19 mouse cellular contexts compared by ENCODE assay signal in genomic region chr17:88458079-88458478, GRCm38 (mm10). TPM values are rescaled to one million over a fixed set of nuclear protein-coding genes. Genes with fewer than 3 reads are reported as not detected.
DNase-seq lines count a peak whose midpoint lies in the region; ATAC-seq and TF ChIP-seq lines count a peak whose summit lies in the region.
"Had no signal": no experiment of that assay in that cellular context is flagged by ENCODE, and none has a peak within 500 bp of the region (broad histone marks: within the 10 kb centered on the region; RNA-seq: fewer than 3 reads in every experiment).

No protein-coding gene starts in this region.

- intact Hi-C loops in gastrocnemius, postnatal 14 days (cut with DNase I; ENCODE audit: low total_unique reads): no loop called here

- peak; percentile 58 for DNase-seq in adrenal gland, adult 2 months
- DNase-seq in adrenal gland, postnatal 4 days (ENCODE audit: low spot score in 2 of 2): no peak
- peak; percentile 18 to 19 for DNase-seq in lung, adult 18-20 months
- DNase-seq in lung, adult 2 months: no peak
- DNase-seq in gastrocnemius, postnatal 14 days: no peak
- no peak for DNase-seq in layer of hippocampus, adult 11-12 months (ENCODE audit: low spot score)
- DNase-seq: cerebellum, adult 11-12 months; cerebellum, postnatal 14 days; kidney, adult 18-20 months; left cerebral cortex, postnatal 4 days; right cerebral cortex, postnatal 14 days; spleen, adult 18-20 months had no signal

- TF ChIP-seq POLR2A in lung, adult 2 months (IDR thresholded peaks at IDR 0.05; ENCODE audit: borderline replicate concordance, extremely low read depth, low read depth, low read length): no peak

- 68% methylated on average over 3 of the region's 3 CpGs for WGBS in lung, adult 2 months

- ATAC-seq in granulocyte monocyte progenitor cell, adult 5-6 weeks (replicated peaks; ENCODE audit: poor library complexity, severe bottlenecking): peak; percentile 99
- peak; percentile 75; the same call in 1 of the 2 replicates for ATAC-seq in neutrophil, adult 5-6 weeks (ENCODE audit: extremely low read depth, insufficient number of reproducible peaks, low FRiP score, poor library complexity, severe bottlenecking)
- ATAC-seq: midbrain, embryonic 15.5 days had no signal

- H3K4me1 ChIP-seq in lung, adult 2 months (ENCODE audit: control insufficient read depth, insufficient read depth, low read length): peaks cover 6% of the 10 kb centered on the region
- H3K4me1 ChIP-seq: embryonic facial prominence, embryonic 12.5 days; forebrain, embryonic 12.5 days; hindbrain, embryonic 13.5 days; midbrain, embryonic 15.5 days had no signal

- no peak for TF ChIP-seq CTCF in lung, adult 2 months (IDR thresholded peaks at IDR 0.05; ENCODE audit: insufficient read depth, low read length)

- H3K4me3 ChIP-seq in lung, adult 2 months (replicated peaks; ENCODE audit: extremely low read depth, low read depth, low read length): no peak overlapping the region
- H3K4me3 ChIP-seq: embryonic facial prominence, embryonic 12.5 days; forebrain, embryonic 12.5 days; hindbrain, embryonic 13.5 days; limb, embryonic 15.5 days; midbrain, embryonic 15.5 days had no signal

RNA-seq across cellular contexts. Expression of gene Foxn2, which starts 17.6 kb away (rescaled TPM):
- 10 to 100 TPM; 17.7 to 21.0 TPM for total RNA-seq in adrenal gland, adult 2 months (2021)
- polyA plus RNA-seq in adrenal gland, adult 2 months (2012; rRNA removed): 2.4 and 2.8 TPM in 2 replicates
- 10 to 100 TPM; 23.3 to 23.6 TPM for total RNA-seq in adrenal gland, postnatal 4 days (2021)
- polyA plus RNA-seq in lung, adult 2 months (2012; rRNA removed): 7.0 and 7.5 TPM in 2 replicates
- total RNA-seq in granulocyte monocyte progenitor cell, adult 5-6 weeks (2014; fragmentation: Nextera tagmentation): 33.1 and 34.4 TPM in 2 replicates
- 45.1 and 49.9 TPM in 2 replicates for total RNA-seq in granulocyte monocyte progenitor cell, adult 5-6 weeks (2017)
- 58.8 and 62.8 TPM in 2 replicates for total RNA-seq in neutrophil, adult 5-6 weeks (2017)
- total RNA-seq in gastrocnemius, postnatal 14 days (2021): 10 to 100 TPM; 11.7 to 12.9 TPM

Comparison
In these comparisons a context has a peak if more than half of its experiments do, and no peak if none do; other contexts are left out.
1. DNase-seq: peak in adrenal gland, adult 2 months (single experiment) and lung, adult 18-20 months (2 of 2); none in adrenal gland, postnatal 4 days (0 of 2), lung, adult 2 months (single experiment), gastrocnemius, postnatal 14 days (single experiment) and layer of hippocampus, adult 11-12 months (single experiment).